Mouse (Mus musculus) adrenal gland (tissue): ENCODE measurements around the gene Wnt5b.

Experiments used
- intact Hi-C: fragments of 180-260 bp; cut with DNase I; formaldehyde crosslinking; loops from one replicate; pipeline ENCODE4 v1.15.1; 2025

Gene Wnt5b

GRCm38 (mm10) chr6:119390728-119391127 is 153.4 kb downstream of the Wnt5b start:
- intact Hi-C loops, result loop anchor here (5.0 kb wide), 1 partner anchor 37 kb away; no protein-coding TSS in a partner anchor

GRCm38 (mm10) chr6:119389089-119389488 is 155.1 kb downstream of the Wnt5b start:
- intact Hi-C loops, result no loop called here

GRCm38 (mm10) chr6:119388650-119389012 is 155.5 kb downstream of the Wnt5b start:
- intact Hi-C loops, result no loop called here

GRCm38 (mm10) chr6:119387801-119388649 is 156.1 kb downstream of the Wnt5b start:
- intact Hi-C loops, result no loop called here

- intact Hi-C loops, result no loop called here
These were observed 157.3 kb downstream of the Wnt5b start for GRCm38 (mm10) chr6:119386821-119387220.

- intact Hi-C loops, result no loop called here
These were observed 157.7 kb downstream of the Wnt5b start for GRCm38 (mm10) chr6:119386421-119386820.

GRCm38 (mm10) chr6:119385668-119386067 is 158.5 kb downstream of the Wnt5b start:
- intact Hi-C loops, result no loop called here
